Mouse (Mus musculus) heart, adult 9 months (tissue): Measurements from ENCODE around the gene Elf2.
"Not testable (repeated sequence)": the region's sequence is repeated elsewhere in the genome, so short reads cannot be mapped to it uniquely, and the experiment has no call there.

Experiments used
- DNase-seq, 2 experiments: peaks; one replicate each; pipeline ENCODE4 v3.0.0; 2022; ENCODE audit warnings: low spot score in 2 of 2

The Elf2 gene

DNA sequence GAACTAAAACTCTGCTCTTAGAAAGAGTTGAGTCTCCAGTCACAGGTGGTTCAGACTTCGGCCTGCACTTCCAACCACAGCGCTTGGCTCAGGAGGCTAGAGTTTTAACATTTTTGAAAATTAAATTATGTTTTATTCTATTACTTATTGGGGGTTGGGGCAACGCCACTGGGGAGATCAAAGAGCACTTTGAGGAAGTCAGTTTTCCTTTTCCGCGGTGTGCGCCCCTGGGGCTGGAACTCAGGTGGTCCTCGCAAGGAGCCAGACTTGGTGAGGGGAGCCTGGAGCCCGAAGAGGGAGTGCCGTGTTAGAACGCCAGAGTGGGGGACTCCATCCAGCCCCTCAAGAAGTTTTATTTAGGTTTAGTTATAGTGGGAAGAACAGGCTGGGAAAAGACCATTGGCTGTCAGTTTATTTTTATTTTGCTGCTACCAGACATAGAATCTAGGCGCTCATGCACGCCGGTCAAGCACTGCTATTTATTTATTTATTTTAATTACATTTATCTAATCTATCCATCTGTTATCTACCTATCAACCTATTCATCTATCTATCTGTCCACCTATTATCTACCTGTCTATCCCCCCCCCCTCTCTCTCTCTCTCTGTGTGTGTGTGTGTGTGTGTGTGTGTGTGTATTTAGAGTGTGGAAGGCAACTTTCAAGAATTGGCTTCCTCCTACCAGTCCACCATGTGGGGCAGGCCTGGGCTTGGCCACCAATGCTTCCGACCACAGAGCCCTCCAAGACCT lies 19.3 kb upstream of the Elf2 start:
- DNase-seq = no peak

GRCm38 (mm10) chr3:51358660-51359557 lies 18.4 kb upstream of the Elf2 start:
- DNase-seq = peak in 1 of 2 experiments; percentile 68

- DNase-seq = peak in 1 of 2 experiments; percentile 68
Measured at GRCm38 (mm10) chr3:51358181-51358580, 17.7 kb upstream of the Elf2 start.

- no peak for DNase-seq
Measured at GRCm38 (mm10) chr3:51357624-51358023, 17.2 kb upstream of the Elf2 start.

GRCm38 (mm10) chr3:51357078-51357477 lies 16.6 kb upstream of the Elf2 start:
- no peak for DNase-seq

DNA sequence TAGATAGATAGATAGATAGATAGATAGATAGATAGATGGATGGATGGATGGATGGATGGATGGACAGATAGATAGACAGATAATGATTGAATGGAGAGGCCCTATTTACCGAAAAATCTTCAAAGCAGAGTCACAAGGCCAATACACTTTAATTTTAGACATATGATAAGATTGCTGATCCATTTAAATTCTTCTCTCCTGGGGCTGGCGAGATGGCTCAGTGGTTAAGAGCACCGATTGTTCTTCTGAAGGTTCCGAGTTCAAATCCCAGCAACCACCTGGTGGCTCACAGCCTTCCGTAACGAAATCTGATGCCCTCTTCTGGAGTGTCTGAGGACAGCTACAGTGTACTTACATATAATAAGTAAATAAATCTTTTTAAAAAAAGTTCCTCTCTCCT lies 14.5 kb upstream of the Elf2 start:
- DNase-seq = not testable (repeated sequence)

DNA sequence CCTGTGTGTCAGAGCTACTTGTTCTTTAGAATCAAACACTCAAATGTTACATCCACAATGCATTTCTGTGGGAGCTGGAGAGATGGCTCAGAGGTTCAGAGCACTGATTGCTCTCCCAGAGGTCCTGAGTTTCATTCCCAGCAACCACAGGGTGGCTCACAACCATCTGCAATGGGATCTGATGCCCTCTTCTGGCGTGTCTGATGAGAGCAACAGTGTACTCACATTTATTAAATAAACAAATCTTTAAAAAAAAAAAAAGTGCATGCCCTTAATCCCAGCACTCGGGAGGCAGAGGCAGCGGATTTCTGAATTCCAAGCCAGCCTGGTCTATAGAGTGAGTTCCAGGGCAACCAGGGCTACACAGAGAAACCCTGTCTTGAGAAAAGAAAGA lies 13.6 kb upstream of the Elf2 start:
- DNase-seq = no peak

DNA sequence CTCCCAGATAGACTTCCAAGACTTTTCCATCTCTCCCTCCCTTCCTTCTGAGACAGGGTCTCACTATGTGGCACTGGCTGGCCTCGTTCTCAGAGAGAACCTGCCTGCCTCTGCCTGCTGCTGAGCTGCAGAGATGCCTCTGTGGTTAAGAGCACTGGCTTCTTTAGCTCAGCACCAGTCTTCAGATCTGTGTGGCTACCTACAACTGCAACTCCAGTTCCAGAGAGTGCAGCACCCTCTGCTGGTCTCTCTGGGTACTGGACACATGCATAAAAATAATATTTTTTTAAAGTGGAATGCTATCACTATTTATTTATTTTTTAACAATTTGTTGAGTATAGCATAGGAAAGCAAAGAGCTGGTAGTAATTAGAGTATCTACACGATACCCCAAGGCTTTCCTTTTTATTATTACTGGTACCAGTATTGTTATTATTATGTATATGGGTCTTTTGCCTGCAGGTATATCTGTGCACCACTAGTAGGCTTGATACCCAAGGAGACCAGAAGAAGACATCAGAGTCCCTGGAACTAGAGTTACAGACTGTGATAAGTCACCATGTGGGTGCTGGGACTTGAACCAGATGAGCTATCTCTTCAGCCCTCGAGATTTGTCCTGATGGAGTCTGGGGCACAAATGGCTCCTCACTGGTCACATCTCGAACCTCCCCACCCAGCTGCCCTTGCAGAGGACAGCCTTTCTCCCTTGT lies 13.0 kb upstream of the Elf2 start:
- peak in 1 of 2 experiments; percentile 54 for DNase-seq

DNA sequence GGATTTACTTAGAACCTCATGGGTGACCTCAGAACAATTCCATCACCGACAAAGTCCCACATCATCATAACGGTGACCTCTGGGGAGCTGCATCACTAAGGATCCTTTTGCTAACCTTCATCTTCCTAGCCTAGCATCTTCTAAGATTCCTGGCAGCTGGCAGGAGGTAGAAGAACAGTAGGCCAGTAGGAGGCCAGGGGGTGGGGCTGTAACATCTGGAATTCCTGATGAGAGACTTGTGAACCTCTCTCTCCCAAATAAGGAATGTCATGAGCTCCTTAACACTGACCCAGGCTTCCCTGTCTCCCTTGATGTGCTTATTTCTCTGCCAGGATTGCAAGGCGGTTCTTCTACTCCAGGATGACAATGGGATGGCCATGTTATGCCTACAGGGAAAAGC lies 10.3 kb upstream of the Elf2 start:
- no peak for DNase-seq

DNA sequence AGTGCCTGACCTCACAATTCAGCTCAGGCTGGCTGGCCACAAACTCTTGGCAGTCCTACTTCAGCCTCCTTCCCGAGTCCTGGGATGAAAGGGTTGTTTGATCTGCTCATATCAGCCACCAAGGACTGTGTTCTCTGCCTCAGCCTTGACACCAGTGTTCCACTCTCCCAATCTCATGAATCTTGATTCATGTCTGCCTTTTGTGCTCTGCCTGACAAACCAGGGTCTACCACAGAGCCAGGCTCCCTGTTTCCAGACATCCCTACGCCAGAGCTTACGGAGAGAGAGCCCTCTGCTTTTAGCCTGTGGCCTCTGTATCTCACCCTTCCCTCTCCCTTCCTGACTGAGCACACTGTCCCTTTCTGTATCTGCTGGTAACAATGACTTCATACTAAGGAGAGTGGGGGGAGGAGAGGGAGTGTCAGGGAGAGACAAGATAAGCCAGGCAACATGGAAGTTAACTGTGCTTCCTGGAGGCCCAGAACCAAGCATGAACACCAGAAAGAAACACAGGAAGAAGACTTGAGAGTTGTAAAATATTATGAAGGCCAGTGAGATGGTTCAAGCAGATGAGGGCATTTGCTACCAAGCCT lies 8.3 kb upstream of the Elf2 start:
- no peak for DNase-seq

GRCm38 (mm10) chr3:51345017-51345416 lies 4.6 kb upstream of the Elf2 start:
- DNase-seq = not testable (repeated sequence)

DNA sequence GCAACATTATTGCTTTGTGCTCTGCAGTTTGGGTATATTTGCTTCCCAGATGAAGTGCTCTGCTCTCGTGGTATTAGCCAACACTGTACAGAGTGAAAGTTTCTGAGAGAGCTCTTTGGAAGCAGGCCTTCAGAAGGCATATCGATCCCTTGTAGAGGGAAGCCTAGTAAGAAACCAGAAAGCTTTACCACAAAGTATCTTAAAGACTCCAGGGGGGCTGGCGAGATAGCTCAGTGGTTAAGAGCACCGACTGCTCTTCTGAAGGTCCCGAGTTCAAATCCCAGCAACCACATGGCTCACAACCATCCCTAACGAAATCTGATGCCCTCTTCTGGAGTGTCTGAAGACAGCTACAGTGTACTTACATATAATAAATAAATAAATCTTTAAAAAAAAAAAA lies 3.7 kb upstream of the Elf2 start:
- DNase-seq = not testable (repeated sequence)

DNA sequence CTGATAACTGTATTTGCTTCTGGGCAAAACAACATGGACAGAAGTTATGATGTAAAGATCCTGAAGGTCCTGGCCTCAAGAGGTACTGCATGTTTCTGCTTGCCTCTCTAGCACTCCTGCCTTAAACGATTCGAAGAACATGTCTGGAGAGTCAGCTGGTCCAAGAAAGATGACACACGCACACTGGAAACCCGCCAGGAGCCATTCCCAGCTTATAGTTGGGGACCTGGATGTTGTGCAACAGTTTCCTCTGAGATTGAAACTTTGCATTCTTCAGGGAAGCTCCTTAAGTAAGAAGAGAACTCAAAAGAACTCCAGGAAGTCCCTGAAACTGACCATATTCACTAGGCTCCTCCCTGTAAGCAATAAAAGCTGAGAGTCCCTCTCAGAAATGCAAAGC lies 2.8 kb upstream of the Elf2 start:
- DNase-seq = no peak

DNA sequence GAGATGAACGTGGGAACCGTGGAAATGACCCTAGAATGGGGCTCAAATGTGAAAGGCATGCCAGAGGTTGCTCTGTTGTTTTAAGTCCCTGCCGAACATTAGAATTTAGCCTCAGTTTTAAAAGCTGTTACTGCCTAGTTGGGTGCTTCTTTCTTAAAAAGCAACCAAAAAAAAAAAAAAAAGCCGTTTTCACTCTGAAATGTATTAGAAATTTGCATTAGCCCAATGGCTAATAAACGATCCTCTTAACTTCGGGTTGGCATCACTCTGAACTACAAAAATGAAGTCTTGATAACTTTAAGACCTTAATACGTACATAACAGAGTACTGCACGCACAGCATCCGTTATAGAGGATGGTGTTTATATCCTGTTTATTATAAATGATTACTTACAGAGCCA lies 1.7 kb upstream of the Elf2 start:
- DNase-seq = no peak

DNA sequence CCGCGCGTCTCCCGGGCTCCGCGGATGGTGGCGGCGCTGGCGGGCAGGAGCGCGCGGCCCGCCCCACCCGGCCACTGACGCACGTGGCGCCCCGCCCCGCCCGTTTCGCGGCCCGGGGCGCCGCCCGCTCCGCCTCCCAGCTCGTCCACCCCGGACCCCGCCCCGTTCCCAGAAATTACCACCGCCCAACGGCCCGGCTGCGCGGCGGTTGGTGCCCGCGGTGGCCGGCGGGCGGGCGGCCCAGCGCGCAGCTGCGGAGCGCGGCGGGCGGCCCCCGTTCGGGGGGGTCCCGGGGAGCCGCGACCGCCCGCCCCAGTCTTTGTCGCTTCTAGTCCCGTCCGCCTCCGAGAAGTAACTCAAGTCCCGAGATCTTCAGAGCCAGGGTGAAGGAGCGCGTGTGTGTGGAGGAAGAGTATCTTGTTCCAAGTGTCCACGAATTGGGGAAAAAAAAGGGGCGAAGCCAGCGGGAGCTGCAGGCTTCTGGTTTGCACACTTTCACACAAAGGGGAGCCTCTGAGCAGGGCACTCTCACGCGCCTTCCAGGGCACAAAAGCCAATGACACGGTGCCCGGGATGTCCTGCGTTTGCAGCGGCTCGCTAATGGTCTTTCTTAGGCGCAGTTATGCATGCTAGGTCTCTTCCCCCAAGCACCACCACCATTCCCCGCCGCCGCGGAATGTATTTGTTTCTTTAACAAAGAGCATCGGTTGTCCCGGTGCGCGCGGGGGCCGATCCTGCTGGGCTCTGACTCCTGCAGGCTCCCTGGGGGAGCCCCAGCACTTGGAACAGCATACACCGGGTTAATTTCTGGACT lies 1.0 kb upstream of the Elf2 start:
- peak; percentile 89 to 90 for DNase-seq

DNA sequence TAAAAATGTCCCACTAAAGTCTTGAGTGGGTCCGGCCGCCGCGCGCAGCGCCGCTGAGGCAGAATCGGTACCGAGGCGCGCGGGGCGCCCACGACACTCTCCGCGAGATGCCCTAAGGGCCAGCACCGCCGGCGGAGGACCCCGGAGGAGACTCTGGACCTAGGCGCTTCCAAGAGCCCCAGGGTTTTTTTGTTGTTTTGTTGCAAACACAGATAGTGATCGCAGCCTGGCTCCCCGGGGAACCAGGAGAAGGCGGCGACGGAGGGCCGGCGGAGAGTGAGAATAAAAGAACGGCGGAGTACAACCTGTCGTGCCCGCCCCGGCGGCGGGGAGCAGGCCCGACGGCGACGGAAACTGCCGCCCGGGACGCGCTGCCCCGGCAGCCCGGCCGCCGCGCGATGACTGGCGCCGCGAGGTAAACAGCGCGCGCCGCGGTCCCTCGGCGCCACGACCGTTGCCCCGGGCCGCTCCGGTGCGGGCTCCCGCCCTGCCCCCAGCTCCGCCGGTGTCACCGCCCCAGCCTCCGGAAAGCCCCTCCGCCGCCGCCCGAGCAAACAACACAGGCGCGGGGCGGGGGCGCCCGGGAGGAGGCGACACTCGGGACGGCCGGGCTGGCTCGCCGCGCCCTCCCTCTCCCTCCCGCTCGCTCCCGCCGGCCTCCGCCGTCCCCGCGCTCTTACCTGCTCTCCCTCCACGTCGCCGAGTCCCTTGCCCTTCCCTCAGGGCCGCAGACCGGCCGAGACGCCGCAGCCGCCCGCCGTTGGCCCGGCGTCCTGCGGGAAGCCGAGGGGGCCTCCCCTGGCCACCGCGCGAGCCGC lies 520 bp downstream of the Elf2 start:
- DNase-seq = peak in 1 of 2 experiments; percentile 27

DNA sequence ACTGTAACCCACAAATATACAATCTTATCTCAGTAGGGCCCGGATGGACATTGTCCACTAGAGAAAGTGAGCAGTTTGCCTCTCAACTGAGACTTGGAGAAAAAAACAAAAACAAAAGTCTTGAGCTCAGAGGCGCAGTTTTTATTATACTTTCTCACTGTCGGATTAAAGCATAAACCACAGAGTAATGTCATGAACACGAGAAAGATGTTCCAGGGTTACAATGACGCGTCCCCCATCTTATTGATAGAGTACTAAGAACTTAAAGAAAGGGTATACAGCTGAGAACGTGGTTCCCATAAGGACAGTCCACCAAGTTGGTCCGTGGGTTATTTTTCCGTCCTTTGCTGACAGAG lies 1.1 kb downstream of the Elf2 start:
- no peak for DNase-seq

GRCm38 (mm10) chr3:51335378-51335777 lies 5.1 kb downstream of the Elf2 start:
- DNase-seq = no peak

- DNase-seq = no peak
Measured at GRCm38 (mm10) chr3:51333950-51334349, 6.5 kb downstream of the Elf2 start.

DNA sequence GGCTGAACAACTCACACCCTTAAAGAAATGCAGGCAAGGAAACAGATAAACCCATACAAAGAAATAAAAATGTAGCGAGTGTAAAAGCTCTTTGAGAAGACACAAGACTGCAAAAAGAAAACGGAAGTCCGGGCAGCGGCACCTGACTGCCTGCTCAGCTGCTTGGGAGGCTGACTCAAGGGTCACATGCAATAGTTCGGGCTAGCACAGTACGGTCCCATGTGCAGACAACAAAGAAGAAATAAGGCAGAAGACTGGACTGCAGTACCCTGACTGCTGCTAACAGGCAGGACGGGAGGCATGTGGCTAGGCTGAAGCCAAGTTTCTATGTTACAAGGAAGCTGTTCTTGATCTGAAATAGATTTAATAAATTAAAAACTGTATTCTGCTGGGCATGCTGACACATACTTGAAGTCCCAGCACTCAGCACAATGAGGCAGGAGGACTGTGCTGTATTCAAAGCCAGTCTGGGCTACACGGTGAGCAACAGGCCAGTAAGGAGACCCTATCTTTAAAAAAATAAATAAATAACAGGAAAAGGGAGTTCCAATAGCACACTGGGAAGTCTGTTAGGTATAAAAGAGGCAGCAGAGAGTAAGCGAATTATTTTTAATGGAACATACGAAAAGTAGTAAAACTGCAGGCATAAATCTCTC lies 7.1 kb downstream of the Elf2 start:
- DNase-seq = peak; percentile 54 to 62
